Mouse (Mus musculus) gastrocnemius, adult 8-10 months (tissue): ENCODE measurements at regions not wholly inside any gene's neighbourhood (a gene's known extent, or its start where the extent isn't known, plus 50 kb on each side); places are given as distances from the start of the nearest gene placed in this dataset.

Source experiments
- DNase-seq, 2 experiments: peaks; one replicate each; pipeline ENCODE4 v3.0.0; 2022; ENCODE audit warnings: low spot score in 2 of 2

- DNase-seq: no peak
Observed at GRCm38 (mm10) chr13:59886572-59886971, 63.6 kb upstream of the Tut7 start.

- no peak for DNase-seq
Observed at GRCm38 (mm10) chr13:59881989-59882784, 59.2 kb upstream of the Tut7 start.

GRCm38 (mm10) chr13:59880055-59880454 lies 57.1 kb upstream of the Tut7 start:
- DNase-seq: no peak

GRCm38 (mm10) chr13:59875637-59876036 lies 52.7 kb upstream of the Tut7 start:
- no peak for DNase-seq

GRCm38 (mm10) chr13:59874137-59874931 lies 51.4 kb upstream of the Tut7 start:
- no peak for DNase-seq
